Mouse (Mus musculus) testis, adult 2 months (tissue): ENCODE results near the gene Cish. TPM values are rescaled to one million over a fixed set of nuclear protein-coding genes. Genes with fewer than 3 reads are reported as not detected.

Source experiments
- H3K27ac ChIP-seq: fragments of 200-500 bp; 2 replicates; pipeline ENCODE4 v1.5.1; 2012; ENCODE audit warnings: low read depth, low read length; ENCODE audit not compliant: control insufficient read depth, insufficient read depth
- H3K27me3 ChIP-seq: fragments of 200-500 bp; 2 replicates; pipeline ENCODE4 v1.6.1; 2012; ENCODE audit warnings: mild to moderate bottlenecking, low read length, moderate library complexity; ENCODE audit not compliant: control insufficient read depth, insufficient read depth
- H3K36me3 ChIP-seq: fragments of 200-500 bp; 2 replicates; pipeline ENCODE4 v1.6.1; 2012; ENCODE audit warnings: mild to moderate bottlenecking, low read length; ENCODE audit not compliant: control insufficient read depth, insufficient read depth
- H3K4me1 ChIP-seq: fragments of 200-500 bp; 2 replicates; pipeline ENCODE4 v1.6.1; 2012; ENCODE audit warnings: low read length; ENCODE audit not compliant: control insufficient read depth, insufficient read depth
- H3K4me3 ChIP-seq: fragments of 200-500 bp; 2 replicates; pipeline ENCODE4 v1.5.1; 2012; ENCODE audit warnings: low read depth, mild to moderate bottlenecking, low read length, moderate library complexity, mixed read lengths; ENCODE audit not compliant: control insufficient read depth
- CTCF ChIP-seq: fragments of 200-500 bp; IDR thresholded peaks from 2 replicates; pipeline ENCODE4 v1.5.1; 2012; ENCODE audit warnings: low read depth, mild to moderate bottlenecking, inconsistent platforms, low read length, moderate library complexity; ENCODE audit not compliant: control insufficient read depth, insufficient read depth, insufficient replicate concordance
- POLR2A ChIP-seq: fragments of 200-500 bp; IDR thresholded peaks from 2 replicates; pipeline ENCODE4 v1.6.1; 2012; ENCODE audit warnings: low read depth, mild to moderate bottlenecking, inconsistent platforms, low read length, moderate library complexity; ENCODE audit not compliant: control insufficient read depth
- polyA plus RNA-seq: library from polyadenylated mRNA; depleted of rRNA; stranded (reverse); fragments of >200 nt; gene quantifications from 2 replicates; pipeline ENCODE4 v1.2.3, GENCODE M21; 2012; rRNA removed

Cish gene
- 2.7 and 3.8 TPM in 2 replicates for polyA plus RNA-seq

GRCm38 (mm10) chr9:107296016-107296040 lies at the start of gene Cish:
Gene Cish, plus strand, starts transcription at chr9:107296026.
- peak within 1 kb of the TSS; percentile 83 for H3K4me3 ChIP-seq
- no peaks in the 10 kb centered on the region for H3K27me3 ChIP-seq
- H3K4me1 ChIP-seq, result peaks cover 15% of the 10 kb centered on the region
- H3K27ac ChIP-seq, result peak within 1 kb of the TSS; percentile 41; the same call in 1 of the 2 replicates
- TF ChIP-seq POLR2A (no peak), CTCF (no peak)
- no peaks in the 10 kb centered on the region for H3K36me3 ChIP-seq

- H3K27ac ChIP-seq, result no peak overlapping the region
- no peaks in the 10 kb centered on the region for H3K36me3 ChIP-seq
- no peak overlapping the region for H3K4me3 ChIP-seq
- H3K4me1 ChIP-seq, result no peaks in the 10 kb centered on the region
- TF ChIP-seq POLR2A, result no peak
- TF ChIP-seq CTCF, result peak; percentile 23; the same call in 1 of the 2 replicates
- H3K27me3 ChIP-seq, result no peaks in the 10 kb centered on the region
Observed at GRCm38 (mm10) chr9:107246170-107246569, 49.7 kb upstream of the Cish start.

- TF ChIP-seq CTCF (no peak), POLR2A (no peak)
- H3K27ac ChIP-seq, result no peak overlapping the region
- H3K4me3 ChIP-seq, result no peak overlapping the region
- H3K36me3 ChIP-seq, result no peaks in the 10 kb centered on the region
- H3K27me3 ChIP-seq, result no peaks in the 10 kb centered on the region
- no peaks in the 10 kb centered on the region for H3K4me1 ChIP-seq
Observed at GRCm38 (mm10) chr9:107249154-107249553, 46.7 kb upstream of the Cish start.

- TF ChIP-seq CTCF (no peak), POLR2A (no peak)
Observed at GRCm38 (mm10) chr9:107250416-107251337, 45.1 kb upstream of the Cish start.

GRCm38 (mm10) chr9:107252164-107252563 lies 43.7 kb upstream of the Cish start:
- H3K27ac ChIP-seq, result no peak overlapping the region
- no peaks in the 10 kb centered on the region for H3K36me3 ChIP-seq
- TF ChIP-seq CTCF (no peak), POLR2A (no peak)
- no peak overlapping the region for H3K4me3 ChIP-seq
- no peaks in the 10 kb centered on the region for H3K27me3 ChIP-seq
- H3K4me1 ChIP-seq, result peaks cover 4% of the 10 kb centered on the region; the same call in 1 of the 2 replicates

More at GRCm38 (mm10) chr9:107250416-107251337, 45.1 kb upstream of the Cish start:
- no peaks in the 10 kb centered on the region for H3K36me3 ChIP-seq
- no peak overlapping the region for H3K27ac ChIP-seq
- peaks cover 4% of the 10 kb centered on the region; the same call in 1 of the 2 replicates for H3K4me1 ChIP-seq
- H3K4me3 ChIP-seq, result no peak overlapping the region
- H3K27me3 ChIP-seq, result no peaks in the 10 kb centered on the region

- Histone ChIP-seq H3K27me3 (no peaks in the 10 kb centered on the region), H3K36me3 (no peaks in the 10 kb centered on the region), H3K27ac (no peak overlapping the region), H3K4me3 (no peak overlapping the region), H3K4me1 (peaks cover 4% of the 10 kb centered on the region; the same call in 1 of the 2 replicates)
- TF ChIP-seq CTCF, result no peak
- TF ChIP-seq POLR2A, result no peak
Observed at GRCm38 (mm10) chr9:107254476-107254875, 41.4 kb upstream of the Cish start.

- H3K27me3 ChIP-seq, result no peaks in the 10 kb centered on the region
- TF ChIP-seq POLR2A, result no peak
- TF ChIP-seq CTCF, result no peak
- H3K4me1 ChIP-seq, result peaks cover 4% of the 10 kb centered on the region; the same call in 1 of the 2 replicates
- H3K36me3 ChIP-seq, result no peaks in the 10 kb centered on the region
- no peak overlapping the region for H3K27ac ChIP-seq
- H3K4me3 ChIP-seq, result no peak overlapping the region
Observed at GRCm38 (mm10) chr9:107254925-107255324, 40.9 kb upstream of the Cish start.

- Histone ChIP-seq H3K27me3 (no peaks in the 10 kb centered on the region), H3K27ac (no peak overlapping the region), H3K4me1 (peaks cover 4% of the 10 kb centered on the region; the same call in 1 of the 2 replicates), H3K4me3 (no peak overlapping the region), H3K36me3 (no peaks in the 10 kb centered on the region)
- TF ChIP-seq CTCF (no peak), POLR2A (no peak)
Observed at GRCm38 (mm10) chr9:107255596-107255995, 40.2 kb upstream of the Cish start.
